8 mouse cellular contexts compared by ENCODE assay signal in the genomic region with DNA sequence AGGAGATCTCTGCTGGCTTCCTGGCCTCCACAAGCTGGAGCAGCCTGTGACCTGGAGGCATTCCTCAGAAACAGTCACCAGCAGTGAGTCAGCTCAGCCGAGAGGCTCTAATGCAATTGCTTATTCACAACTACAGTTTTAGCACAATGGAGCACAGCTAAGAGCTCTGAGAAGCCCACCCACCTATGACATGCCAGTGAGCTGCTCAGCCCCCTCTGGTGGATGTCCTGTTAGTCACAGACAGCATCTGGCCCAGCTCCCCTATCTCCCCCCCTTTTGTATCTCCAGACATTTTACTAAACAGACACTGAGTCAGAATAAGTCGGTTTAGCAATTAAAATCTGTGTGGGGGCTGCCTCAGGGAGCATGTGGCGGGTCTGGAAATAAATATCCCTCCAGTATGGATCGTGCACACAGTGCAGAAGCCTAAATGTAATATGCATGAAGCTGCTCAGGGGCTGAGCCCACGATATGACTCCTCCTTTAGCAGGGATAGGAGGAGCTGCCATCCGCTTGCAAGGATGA.
DNase-seq lines count a peak whose midpoint lies in the region; ATAC-seq and TF ChIP-seq lines count a peak whose summit lies in the region.

No protein-coding gene starts in this region.

- 44% methylated on average over 6 of the region's 6 CpGs for WGBS in forebrain, embryonic 11.5 days
- WGBS in midbrain, embryonic 16.5 days = 13% methylated on average over 6 of the region's 6 CpGs
- WGBS in cerebellum, adult 2 months = 45% methylated on average over 6 of the region's 6 CpGs

- H3K27me3 ChIP-seq in forebrain, embryonic 11.5 days (ENCODE audit: control insufficient read depth, insufficient read depth, low read length) = no peaks in the 10 kb centered on the region
- no peaks in the 10 kb centered on the region for H3K27me3 ChIP-seq in midbrain, embryonic 16.5 days (ENCODE audit: control insufficient read depth, insufficient read depth, low read depth, low read length)
- H3K27me3 ChIP-seq in cerebellum, adult 2 months (ENCODE audit: control insufficient read depth, insufficient read depth, low read length) = no peaks in the 10 kb centered on the region

- TF ChIP-seq POLR2A in cerebellum, adult 2 months (IDR thresholded peaks at IDR 0.05; ENCODE audit: borderline replicate concordance, insufficient read depth, low read length) = no peak

- peak; percentile 33 for DNase-seq in thymus, postnatal 0 days (ENCODE audit: low spot score)
- no peak for DNase-seq in thymus, adult 18-20 months
- peak; percentile 67 for DNase-seq in forebrain, embryonic 11.5 days (ENCODE audit: low spot score)
- DNase-seq in layer of hippocampus, adult 8-10 months (ENCODE audit: low spot score in 2 of 2) = peak; percentile 74 to 83
- DNase-seq in gastrocnemius, postnatal 4 days (ENCODE audit: low spot score in 2 of 2) = no peak
- DNase-seq in heart, adult 18-20 months = no peak
- DNase-seq in cerebellum, adult 2 months = no peak

- H3K4me2 ChIP-seq in forebrain, embryonic 11.5 days (ENCODE audit: low read depth, low read length, severe bottlenecking) = no peak overlapping the region
- H3K4me2 ChIP-seq in midbrain, embryonic 16.5 days (ENCODE audit: low read length) = peak overlapping the region; percentile 38; the same call in 1 of the 2 replicates

- H3K27ac ChIP-seq in forebrain, embryonic 11.5 days (ENCODE audit: low read depth, low read length) = no peak overlapping the region
- H3K27ac ChIP-seq in midbrain, embryonic 16.5 days (ENCODE audit: low read length) = peak overlapping the region; percentile 63; the same call in 1 of the 2 replicates
- H3K27ac ChIP-seq in cerebellum, adult 2 months (ENCODE audit: insufficient read depth, low read length) = no peak overlapping the region

- H3K36me3 ChIP-seq in forebrain, embryonic 11.5 days (ENCODE audit: control insufficient read depth, insufficient read depth, low read length) = no peaks in the 10 kb centered on the region
- no peaks in the 10 kb centered on the region for H3K36me3 ChIP-seq in midbrain, embryonic 16.5 days (ENCODE audit: control insufficient read depth, insufficient read depth, low read length)

- H3K9me3 ChIP-seq in forebrain, embryonic 11.5 days (ENCODE audit: control insufficient read depth, low read length) = no peaks in the 10 kb centered on the region
- H3K9me3 ChIP-seq in midbrain, embryonic 16.5 days (replicated peaks; ENCODE audit: control insufficient read depth, low read length, poor library complexity, severe bottlenecking) = no peaks in the 10 kb centered on the region

- H3K9ac ChIP-seq in forebrain, embryonic 11.5 days (ENCODE audit: low read length) = peak overlapping the region; percentile 13; the same call in 1 of the 2 replicates
- H3K9ac ChIP-seq in midbrain, embryonic 16.5 days (ENCODE audit: low read depth, low read length) = peak overlapping the region; percentile 0; the same call in 1 of the 2 replicates

- no peaks in the 10 kb centered on the region; the same call in 1 of the 2 replicates for H3K4me1 ChIP-seq in forebrain, embryonic 11.5 days (replicated peaks; ENCODE audit: control insufficient read depth, insufficient read depth, low read length)
- peaks cover 8% of the 10 kb centered on the region; the same call in 1 of the 2 replicates for H3K4me1 ChIP-seq in midbrain, embryonic 16.5 days (ENCODE audit: control insufficient read depth, insufficient read depth, low read length)
- H3K4me1 ChIP-seq in cerebellum, adult 2 months (ENCODE audit: control insufficient read depth, insufficient read depth, low read length) = peaks cover 6% of the 10 kb centered on the region

- peak; percentile 85 for ATAC-seq in forebrain, embryonic 11.5 days (replicated peaks; ENCODE audit: low FRiP score)
- peak; percentile 92 for ATAC-seq in midbrain, embryonic 16.5 days

- no peak for TF ChIP-seq CTCF in cerebellum, adult 2 months (IDR thresholded peaks at IDR 0.05; ENCODE audit: borderline replicate concordance, insufficient read depth, low read depth, low read length)

- no peak overlapping the region for H3K4me3 ChIP-seq in forebrain, embryonic 11.5 days (ENCODE audit: low read depth, low read length)
- H3K4me3 ChIP-seq in midbrain, embryonic 16.5 days (ENCODE audit: low read depth, low read length) = no peak overlapping the region
- no peak overlapping the region for H3K4me3 ChIP-seq in cerebellum, adult 2 months (replicated peaks; ENCODE audit: insufficient read depth, low read depth, low read length)

Comparison
In these comparisons a context has a peak if more than half of its experiments do, and no peak if none do; other contexts are left out.
1. DNase-seq: peak in thymus, postnatal 0 days (single experiment), forebrain, embryonic 11.5 days (single experiment) and layer of hippocampus, adult 8-10 months (2 of 2); none in thymus, adult 18-20 months (0 of 2), gastrocnemius, postnatal 4 days (0 of 2), heart, adult 18-20 months (0 of 2) and cerebellum, adult 2 months (0 of 2).